ENCODE assay signal across 19 mouse cellular contexts in genomic region chr11:90155466-90155865, GRCm38 (mm10). TPM values are rescaled to one million over a fixed set of nuclear protein-coding genes. Genes with fewer than 3 reads are reported as not detected.
A peak's percentile ranks its signal among the peaks of the same experiment; 100 is the strongest.
DNase-seq lines count a peak whose midpoint lies in the region; ATAC-seq and TF ChIP-seq lines count a peak whose summit lies in the region.
"Had no signal": no experiment of that assay in that cellular context is flagged by ENCODE, and none has a peak within 500 bp of the region (broad histone marks: within the 10 kb centered on the region; RNA-seq: fewer than 3 reads in every experiment).

No protein-coding gene starts in this region.

- TF ChIP-seq CTCF in brain, embryonic 14.5 days (IDR thresholded peaks at IDR 0.05; ENCODE audit: borderline replicate concordance, extremely low read depth, insufficient read depth, insufficient read length): no peak

- H3K4me1 ChIP-seq in forebrain, embryonic 10.5 days: peaks cover 10% of the 10 kb centered on the region
- H3K4me1 ChIP-seq in hindbrain, embryonic 13.5 days (replicated peaks): peaks cover 11% of the 10 kb centered on the region
- peaks cover 12% of the 10 kb centered on the region for H3K4me1 ChIP-seq in midbrain, embryonic 13.5 days (replicated peaks)
- H3K4me1 ChIP-seq in embryonic facial prominence, embryonic 10.5 days: no peaks in the 10 kb centered on the region
- H3K4me1 ChIP-seq: limb, embryonic 12.5 days; megakaryocyte, embryonic 14.5 days had no signal

- DNase-seq in brain, embryonic 14.5 days (ENCODE audit: low read depth): peak; percentile 83
- no peak for DNase-seq in forebrain, embryonic 10.5 days (ENCODE audit: extremely low spot score, low spot score)
- DNase-seq in adipocyte (ENCODE audit: low spot score): no peak
- no peak for DNase-seq in embryonic facial prominence, embryonic 10.5 days (ENCODE audit: low spot score)
- DNase-seq in gastrocnemius, adult 8-10 months (ENCODE audit: low spot score in 2 of 2): no peak
- DNase-seq in heart, postnatal 36 days: no peak
- DNase-seq: adrenal gland, adult 2 months; cerebellum, adult 18-20 months; heart, postnatal 10 days; kidney, postnatal 25 days; thymus, postnatal 25 days had no signal

- intact Hi-C loops in heart, postnatal 36 days (cut with DNase I): no loop called here

- H3K9me3 ChIP-seq in forebrain, embryonic 10.5 days: no peaks in the 10 kb centered on the region
- H3K9me3 ChIP-seq in hindbrain, embryonic 13.5 days: peaks cover 4% of the 10 kb centered on the region; the same call in 1 of the 2 replicates
- no peaks in the 10 kb centered on the region for H3K9me3 ChIP-seq in midbrain, embryonic 13.5 days
- no peaks in the 10 kb centered on the region for H3K9me3 ChIP-seq in embryonic facial prominence, embryonic 10.5 days
- H3K9me3 ChIP-seq: limb, embryonic 12.5 days; megakaryocyte, embryonic 14.5 days had no signal

- no peak overlapping the region for H3K4me2 ChIP-seq in hindbrain, embryonic 13.5 days
- H3K4me2 ChIP-seq in midbrain, embryonic 13.5 days (replicated peaks): no peak overlapping the region
- H3K4me2 ChIP-seq: limb, embryonic 12.5 days had no signal

- ATAC-seq in hindbrain, embryonic 13.5 days (ENCODE audit: low FRiP score): no peak
- peak; percentile 37; the same call in 1 of the 2 replicates for ATAC-seq in midbrain, embryonic 13.5 days
- ATAC-seq: intestine, postnatal 0 days; lung, postnatal 0 days had no signal

- H3K27ac ChIP-seq in forebrain, embryonic 10.5 days: peak overlapping the region; percentile 69
- H3K27ac ChIP-seq in hindbrain, embryonic 13.5 days: peak overlapping the region; percentile 58
- H3K27ac ChIP-seq in midbrain, embryonic 13.5 days: peak overlapping the region; percentile 51
- no peak overlapping the region for H3K27ac ChIP-seq in embryonic facial prominence, embryonic 10.5 days (replicated peaks)
- H3K27ac ChIP-seq: limb, embryonic 12.5 days; liver, embryonic 14.5 days had no signal

- H3K27me3 ChIP-seq in forebrain, embryonic 10.5 days (ENCODE audit: poor library complexity, severe bottlenecking): no peaks in the 10 kb centered on the region
- no peaks in the 10 kb centered on the region for H3K27me3 ChIP-seq in hindbrain, embryonic 13.5 days
- H3K27me3 ChIP-seq in midbrain, embryonic 13.5 days: no peaks in the 10 kb centered on the region
- H3K27me3 ChIP-seq in embryonic facial prominence, embryonic 10.5 days (replicated peaks; ENCODE audit: low read depth, poor library complexity, severe bottlenecking): no peaks in the 10 kb centered on the region
- H3K27me3 ChIP-seq: limb, embryonic 12.5 days; megakaryocyte, embryonic 14.5 days had no signal

- no peak overlapping the region for H3K4me3 ChIP-seq in forebrain, embryonic 10.5 days
- H3K4me3 ChIP-seq in hindbrain, embryonic 13.5 days: no peak overlapping the region
- no peak overlapping the region for H3K4me3 ChIP-seq in midbrain, embryonic 13.5 days (replicated peaks)
- no peak overlapping the region for H3K4me3 ChIP-seq in embryonic facial prominence, embryonic 10.5 days
- H3K4me3 ChIP-seq: limb, embryonic 12.5 days; megakaryocyte, embryonic 14.5 days had no signal

- no peak for TF ChIP-seq POLR2A in brain, embryonic 14.5 days (IDR thresholded peaks at IDR 0.05; ENCODE audit: borderline replicate concordance, extremely low read depth, insufficient read depth, insufficient read length, poor library complexity, severe bottlenecking)

- WGBS in forebrain, embryonic 10.5 days: 26% methylated on average over 2 of the region's 2 CpGs
- 5% methylated on average over 2 of the region's 2 CpGs for WGBS in hindbrain, embryonic 13.5 days
- WGBS in midbrain, embryonic 13.5 days: 2% methylated on average over 2 of the region's 2 CpGs
- WGBS in embryonic facial prominence, embryonic 10.5 days: 14% methylated on average over 2 of the region's 2 CpGs

- no peaks in the 10 kb centered on the region for H3K36me3 ChIP-seq in forebrain, embryonic 10.5 days (replicated peaks)
- H3K36me3 ChIP-seq in hindbrain, embryonic 13.5 days: no peaks in the 10 kb centered on the region
- H3K36me3 ChIP-seq in midbrain, embryonic 13.5 days: no peaks in the 10 kb centered on the region
- no peaks in the 10 kb centered on the region for H3K36me3 ChIP-seq in embryonic facial prominence, embryonic 10.5 days (replicated peaks)
- H3K36me3 ChIP-seq: G1E; limb, embryonic 12.5 days had no signal

- H3K9ac ChIP-seq in hindbrain, embryonic 13.5 days: no peak overlapping the region
- no peak overlapping the region for H3K9ac ChIP-seq in midbrain, embryonic 13.5 days (replicated peaks)
- H3K9ac ChIP-seq: limb, embryonic 12.5 days; liver, embryonic 14.5 days had no signal

RNA-seq across cellular contexts. Expression of gene Gm45716, which starts 32.0 kb away (rescaled TPM):
- 16.6 and 17.3 TPM in 2 replicates for polyA plus RNA-seq in brain, embryonic 14.5 days (2012; rRNA removed)
- polyA plus RNA-seq in forebrain, embryonic 10.5 days (2016; fragmentation: Nextera tagmentation; extraction: Ambion mirVana): 14.7 and 16.9 TPM in 2 replicates
- 28.4 and 29.3 TPM in 2 replicates for polyA plus RNA-seq in hindbrain, embryonic 13.5 days (2015; fragmentation: Nextera tagmentation; extraction: Ambion mirVana)
- polyA plus RNA-seq in midbrain, embryonic 13.5 days (2015; fragmentation: Nextera tagmentation; extraction: Ambion mirVana): 25.4 and 25.5 TPM in 2 replicates
- polyA plus RNA-seq in embryonic facial prominence, embryonic 10.5 days (2016; fragmentation: Nextera tagmentation; extraction: Ambion mirVana): 14.4 and 14.6 TPM in 2 replicates
- total RNA-seq in gastrocnemius, adult 8-10 months (2022): 1 to 10 TPM; 1.7 to 3.3 (median 2.4) TPM
- 1 to 10 TPM; 8.6 to 9.6 TPM for total RNA-seq in heart, postnatal 36 days (2021)
